Mouse (Mus musculus) cerebellum, postnatal 14 days (tissue): ENCODE results near the gene Nod2.
"Not testable (repeated sequence)": the region's sequence is repeated elsewhere in the genome, so short reads cannot be mapped to it uniquely, and the experiment has no call there.

Experiments used
- DNase-seq, 2 experiments: peaks; one replicate each; pipeline ENCODE4 v3.0.0; 2021; ENCODE audit warnings: mixed read lengths in 2 of 2

Gene Nod2

DNA sequence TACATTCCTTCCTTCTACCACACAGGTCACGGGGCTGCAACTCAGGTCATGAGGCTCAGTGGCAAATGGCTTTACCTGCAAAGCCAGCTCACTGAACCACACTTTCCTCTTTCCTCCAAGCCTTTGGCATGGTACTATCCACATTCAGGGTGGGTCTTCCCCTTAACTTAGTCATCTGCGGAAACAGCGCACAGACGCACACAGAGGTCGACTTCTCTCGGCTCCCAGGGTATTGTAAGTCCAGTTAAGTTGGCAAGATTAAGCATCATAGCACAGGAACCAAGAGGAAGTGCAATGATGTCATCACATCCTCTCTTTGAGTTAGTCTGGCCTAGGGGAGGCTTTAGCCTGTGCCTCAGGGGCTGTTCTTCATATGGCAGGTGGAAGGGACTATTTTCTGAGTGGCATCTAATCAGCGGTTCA, 13.8 kb upstream of the Nod2 start:
- no peak for DNase-seq

DNA sequence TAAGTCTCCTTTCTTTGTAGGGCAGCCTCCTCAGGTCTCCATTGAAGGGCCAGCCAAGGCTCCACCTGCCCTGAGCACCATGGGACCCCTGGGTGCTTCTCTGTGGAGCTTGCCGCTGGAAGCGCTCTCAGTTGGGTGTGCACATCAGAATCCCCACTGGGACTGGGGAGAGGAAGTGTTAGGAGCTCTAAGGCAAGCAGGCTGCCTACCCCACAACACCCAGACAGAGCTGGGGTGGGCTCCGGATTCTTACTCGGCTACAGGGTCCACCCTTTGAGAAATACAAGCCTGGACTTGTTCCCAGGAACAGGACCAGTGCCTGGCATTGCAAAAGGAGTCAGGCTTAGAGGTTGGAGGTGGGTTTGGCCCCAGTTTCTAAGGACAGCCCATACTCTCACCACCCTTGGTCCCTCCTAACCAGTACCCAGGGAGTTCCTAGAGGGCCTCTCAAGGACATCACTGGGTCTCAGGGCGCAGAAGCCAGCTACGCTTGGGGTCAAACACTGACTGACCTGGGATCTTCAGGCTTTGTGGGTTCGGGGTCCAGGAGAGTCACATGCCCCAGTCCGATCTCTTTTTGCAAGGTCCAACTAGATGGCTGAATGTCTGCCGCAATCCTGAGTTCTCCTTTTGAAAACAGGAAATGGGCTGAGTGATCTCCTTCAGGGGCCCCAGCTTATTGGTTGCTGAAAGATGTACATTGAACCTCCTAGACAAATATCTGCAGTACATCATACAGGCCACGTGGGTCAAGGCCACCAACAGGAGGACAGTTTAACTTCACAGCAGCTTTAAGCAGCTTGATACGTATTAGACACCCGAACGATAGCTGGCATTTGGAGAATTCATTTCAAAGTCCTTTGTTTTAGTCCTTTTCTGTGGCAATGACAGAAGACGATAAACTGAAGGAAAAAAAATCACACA, 11.4 kb upstream of the Nod2 start, which contains the start of gene Snx20:
Snx20 (minus strand) TSS at position 655 of the 924 bp plus-strand sequence.
- no peak for DNase-seq

DNA sequence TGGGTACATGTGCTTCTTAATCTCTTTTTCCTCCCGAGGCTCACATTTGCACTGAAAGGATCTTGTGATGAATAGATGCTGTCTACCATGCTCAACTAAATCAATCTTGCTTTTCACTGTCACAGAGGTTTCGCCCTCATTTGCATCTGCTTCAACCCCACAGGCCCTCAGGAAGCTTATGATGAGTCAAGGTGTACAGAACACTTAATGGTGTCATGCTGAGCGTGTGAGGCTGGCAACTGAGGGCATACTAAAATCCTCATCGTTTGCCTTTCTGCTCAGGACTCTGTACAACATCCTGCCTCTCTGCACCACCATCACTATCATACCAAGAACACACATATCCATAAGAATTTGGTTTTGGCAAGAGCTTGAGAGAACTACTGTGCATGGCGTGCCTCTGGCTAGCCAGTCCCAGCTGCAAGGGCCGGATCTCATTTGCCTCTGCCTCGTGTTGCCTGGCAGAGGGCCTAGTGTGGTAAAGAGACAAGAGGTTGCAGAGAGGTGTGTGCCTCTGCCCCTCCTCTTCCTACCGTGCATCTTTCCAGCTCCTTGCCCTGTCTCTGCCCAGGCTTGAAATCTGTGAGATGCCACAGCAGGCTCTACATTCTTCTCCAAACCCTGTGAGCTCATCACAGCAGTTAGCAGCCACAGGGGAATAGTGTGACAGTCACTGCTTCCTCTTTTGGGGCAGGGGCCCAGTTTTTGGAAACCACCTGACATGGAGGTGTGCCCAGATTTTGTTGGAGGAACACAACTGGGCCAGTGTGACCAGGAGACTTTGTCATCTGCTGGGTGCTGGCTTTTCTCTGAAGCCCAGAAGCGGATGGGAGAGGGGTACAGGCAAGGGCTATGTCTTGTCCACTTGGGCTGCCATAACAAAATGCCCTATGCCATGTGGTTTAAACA, 9.8 kb upstream of the Nod2 start:
- no peak for DNase-seq

DNA sequence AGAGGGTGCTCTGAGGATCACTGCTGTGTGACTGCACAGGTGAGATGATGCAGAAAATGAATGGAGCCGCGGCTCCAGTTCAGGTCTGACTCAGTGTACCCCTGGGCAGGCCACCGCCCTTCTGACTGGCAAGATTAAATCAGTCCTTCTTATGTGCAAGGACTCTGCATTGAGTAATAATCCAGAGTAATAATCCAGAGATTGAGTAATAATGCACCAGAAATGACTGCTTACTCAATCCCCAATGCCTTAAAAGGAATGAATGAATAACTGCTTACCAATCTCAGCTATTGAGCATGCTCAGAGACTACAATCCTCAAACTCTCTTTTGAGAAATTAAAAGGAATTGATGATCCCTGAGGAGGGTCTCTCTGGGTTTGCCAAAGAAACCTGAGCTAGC, 8.2 kb upstream of the Nod2 start:
- DNase-seq: no peak

DNA sequence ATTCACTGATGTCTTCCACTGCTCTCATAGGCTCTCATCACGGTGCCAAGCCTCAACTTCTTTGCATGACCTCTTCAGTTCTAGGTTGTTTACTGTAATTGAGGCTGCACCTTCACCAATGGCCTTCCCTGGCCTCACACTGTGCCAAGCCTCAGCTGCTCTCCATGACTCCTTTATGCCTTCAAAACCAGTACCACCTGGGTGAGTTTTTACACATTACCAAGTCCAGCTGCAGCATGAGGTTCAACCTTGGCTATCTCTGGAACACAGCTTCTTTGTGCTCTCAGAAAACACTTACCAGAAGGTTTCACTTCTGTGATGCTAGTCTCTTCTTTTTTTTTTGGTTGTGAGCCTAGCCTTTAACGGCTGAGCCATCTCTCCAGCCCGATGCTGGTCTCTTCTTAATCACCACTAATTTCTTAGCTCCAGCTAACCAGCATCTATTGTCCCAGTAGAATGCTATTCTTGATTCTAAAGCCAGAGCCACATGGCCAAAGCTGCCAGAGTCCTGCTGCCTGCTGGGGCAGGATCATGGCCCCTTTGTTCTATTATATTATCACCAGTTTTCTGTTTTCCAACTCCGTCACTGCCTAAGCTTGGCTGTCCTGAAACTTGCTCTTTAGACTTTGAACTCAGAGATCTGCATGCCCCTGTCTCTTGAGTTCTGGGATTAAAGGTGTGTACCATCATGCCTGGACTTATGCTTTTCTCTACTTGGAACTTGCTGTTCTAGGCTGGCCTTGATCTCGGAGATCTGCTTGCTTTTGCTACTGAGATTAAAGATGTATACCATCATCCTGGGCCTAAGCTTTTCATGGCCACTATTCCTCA, 4.2 kb upstream of the Nod2 start:
- no peak for DNase-seq

DNA sequence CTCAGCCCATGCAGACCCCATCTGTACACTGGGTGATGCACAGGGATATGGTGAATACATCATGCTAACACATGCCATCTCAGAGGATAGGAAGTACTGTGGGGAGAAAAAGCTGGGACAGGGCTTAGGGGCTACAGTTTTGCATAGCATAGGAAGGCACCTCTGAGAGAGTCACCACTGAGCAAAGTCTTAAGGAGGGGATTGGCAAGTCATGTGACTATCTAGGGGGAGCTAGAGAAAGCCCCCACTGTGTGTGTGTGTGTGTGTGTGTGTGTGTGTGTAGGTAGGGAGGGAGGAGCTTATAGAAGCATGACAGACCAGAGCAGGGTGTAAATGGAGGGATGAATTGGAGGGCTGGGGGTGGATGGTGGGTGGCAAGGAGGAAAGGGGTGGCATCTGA, 1.2 kb downstream of the Nod2 start:
- DNase-seq: no peak

DNA sequence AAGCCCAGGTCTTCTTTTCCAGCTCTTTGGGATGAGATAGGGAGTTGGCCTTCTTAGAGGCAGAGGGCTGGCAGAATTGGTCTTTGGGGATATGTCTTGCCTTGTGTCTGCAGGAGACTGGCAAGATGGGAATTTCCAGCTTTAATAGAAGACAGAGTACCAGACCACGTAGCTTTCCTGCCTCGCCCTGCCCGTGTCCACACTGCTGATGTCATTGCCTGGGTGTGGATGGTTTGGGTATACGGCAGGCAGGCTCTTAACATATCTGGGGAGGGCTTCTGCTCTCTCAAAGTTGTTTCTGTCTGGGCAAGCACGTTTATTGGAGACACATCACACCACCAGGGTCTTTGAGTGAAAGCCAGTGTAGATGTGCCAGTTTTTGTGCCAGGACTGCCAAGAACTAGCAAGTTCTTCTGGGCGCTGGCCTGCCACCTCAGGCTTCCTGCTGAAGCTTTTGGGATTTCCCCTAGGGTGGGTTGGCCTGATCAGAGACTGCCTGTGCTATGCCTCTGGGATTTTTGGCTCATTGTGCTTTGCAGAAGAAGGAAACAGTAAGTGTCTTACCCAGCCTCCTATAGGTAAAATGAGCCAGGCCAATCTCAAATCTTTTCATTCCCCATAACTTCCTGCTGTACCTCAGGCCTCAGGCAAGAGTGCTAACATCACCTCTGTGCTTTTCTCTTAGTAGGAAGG, 3.0 kb downstream of the Nod2 start:
- no peak for DNase-seq

DNA sequence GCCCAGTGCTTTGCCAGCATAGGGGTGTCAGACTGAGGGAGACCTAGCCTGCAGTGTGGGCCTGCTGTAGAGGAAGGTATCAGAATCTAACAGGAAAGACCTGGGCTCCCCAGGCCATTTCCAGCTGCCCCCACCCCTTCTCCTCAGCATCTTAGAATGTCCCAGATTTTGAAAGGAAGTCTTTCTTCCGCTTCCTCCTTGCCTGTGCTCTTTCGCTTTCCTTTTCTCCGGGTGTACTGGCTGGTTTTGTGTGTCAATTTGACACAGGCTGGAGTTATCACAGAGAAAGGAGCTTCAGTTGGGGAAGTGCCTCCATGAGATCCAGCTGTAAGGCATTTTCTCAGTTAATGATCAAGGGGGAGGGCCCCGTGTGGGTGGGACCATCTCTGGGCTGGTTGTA, 4.0 kb downstream of the Nod2 start:
- DNase-seq: not testable (repeated sequence)

DNA sequence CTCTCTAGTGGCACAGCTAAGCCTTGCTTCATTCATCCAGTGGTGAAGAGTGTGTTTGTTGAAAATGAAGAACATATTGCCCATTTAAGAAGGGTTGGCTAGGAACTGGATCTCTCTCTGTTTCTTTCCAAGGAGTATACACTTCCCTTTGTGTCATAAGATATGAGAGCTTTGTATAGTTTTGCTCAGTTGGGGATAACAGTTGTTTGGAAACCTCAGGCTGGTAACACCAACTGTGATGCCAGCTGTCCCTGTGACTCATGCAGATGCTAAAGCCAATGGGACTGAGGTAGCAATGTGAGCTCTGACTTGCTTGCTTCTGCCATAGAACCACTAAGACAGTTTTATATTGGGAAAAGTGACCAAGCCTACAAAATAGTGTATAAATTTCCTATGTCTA, 8.2 kb downstream of the Nod2 start:
- DNase-seq: no peak

DNA sequence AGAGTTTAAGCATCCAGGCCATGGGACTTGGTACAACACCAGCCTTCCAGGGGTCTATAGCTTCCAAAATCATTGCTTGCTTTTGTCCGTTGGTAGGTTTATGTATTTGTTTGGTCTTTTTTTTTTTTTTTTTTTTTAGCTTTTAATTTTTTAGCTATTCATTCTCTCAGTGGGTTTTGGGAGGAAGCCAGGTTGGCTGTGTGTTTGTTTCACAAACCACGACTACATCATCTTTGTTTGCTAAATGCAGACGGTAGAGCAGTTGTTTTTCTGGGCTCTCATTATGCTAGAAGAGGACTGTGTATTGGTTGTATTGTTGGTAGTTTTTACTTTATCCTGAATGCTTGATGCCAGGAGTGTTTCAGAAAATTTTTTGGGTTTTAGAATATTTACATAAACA, 12.8 kb downstream of the Nod2 start:
- DNase-seq: no peak

DNA sequence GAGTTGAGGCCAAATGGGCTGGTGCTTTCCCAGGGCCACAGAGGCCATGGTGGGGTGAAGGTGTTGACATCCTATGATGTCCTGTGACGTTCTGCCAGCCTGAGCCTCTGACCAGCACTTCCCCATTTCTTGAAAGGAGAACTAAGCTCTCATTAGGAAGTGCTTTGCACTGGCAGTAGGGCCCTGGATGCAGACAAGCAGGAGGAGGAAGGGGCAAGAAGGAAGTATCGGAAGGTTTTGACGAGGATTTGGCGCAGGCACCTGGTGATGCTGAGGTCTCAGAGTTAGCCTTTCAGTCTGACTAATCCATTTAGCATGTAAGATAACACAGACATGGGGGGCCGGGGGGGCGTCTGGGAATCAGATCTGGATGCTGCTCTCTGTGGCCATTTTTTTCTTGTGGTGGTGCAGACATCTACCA, 15.3 kb downstream of the Nod2 start:
- DNase-seq: no peak

DNA sequence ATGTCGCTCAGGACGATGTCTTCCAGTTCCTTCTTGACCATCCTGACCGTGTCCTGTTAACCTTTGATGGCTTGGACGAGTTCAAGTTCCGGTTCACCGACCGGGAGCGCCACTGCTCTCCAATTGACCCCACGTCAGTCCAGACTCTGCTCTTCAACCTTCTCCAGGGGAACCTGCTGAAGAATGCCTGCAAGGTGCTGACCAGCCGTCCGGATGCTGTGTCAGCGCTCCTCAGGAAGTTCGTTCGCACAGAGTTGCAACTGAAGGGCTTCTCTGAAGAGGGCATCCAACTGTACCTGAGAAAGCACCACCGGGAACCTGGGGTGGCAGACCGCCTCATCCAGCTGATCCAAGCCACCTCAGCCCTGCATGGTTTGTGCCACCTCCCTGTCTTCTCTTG, 17.0 kb downstream of the Nod2 start:
- DNase-seq: no peak

DNA sequence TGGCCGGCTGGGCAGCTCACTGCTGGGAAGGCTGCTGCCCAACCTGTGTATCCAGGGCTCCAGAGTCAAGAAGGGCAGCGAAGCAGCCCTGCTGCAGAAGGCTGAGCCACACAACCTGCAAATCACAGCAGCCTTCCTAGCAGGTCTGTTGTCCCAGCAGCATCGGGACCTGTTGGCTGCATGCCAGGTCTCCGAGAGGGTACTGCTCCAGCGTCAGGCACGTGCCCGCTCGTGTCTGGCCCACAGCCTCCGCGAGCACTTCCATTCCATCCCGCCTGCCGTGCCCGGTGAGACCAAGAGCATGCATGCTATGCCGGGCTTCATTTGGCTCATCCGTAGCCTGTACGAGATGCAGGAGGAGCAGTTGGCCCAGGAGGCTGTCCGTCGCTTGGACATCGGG, 17.8 kb downstream of the Nod2 start:
- DNase-seq: peak; percentile 79 to 83

DNA sequence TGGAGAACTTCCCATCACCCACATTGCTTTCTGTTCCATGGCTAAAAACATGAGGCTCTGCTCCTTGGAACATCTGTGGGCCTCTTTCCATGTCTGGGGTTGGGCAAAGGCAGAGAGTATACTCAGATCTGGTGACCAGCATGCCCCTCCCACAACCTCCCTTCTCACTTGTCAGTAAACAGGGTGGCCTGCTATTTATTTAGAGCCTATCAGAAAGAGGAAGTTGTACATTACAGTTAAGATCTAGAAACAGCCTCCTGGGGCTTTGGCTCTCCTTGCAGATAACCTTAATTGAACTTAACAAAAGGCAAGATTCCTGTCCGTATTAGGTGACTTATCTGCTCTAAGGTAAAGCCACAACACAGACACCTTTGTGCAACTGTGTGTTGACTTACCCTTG, 19.3 kb downstream of the Nod2 start:
- no peak for DNase-seq

DNA sequence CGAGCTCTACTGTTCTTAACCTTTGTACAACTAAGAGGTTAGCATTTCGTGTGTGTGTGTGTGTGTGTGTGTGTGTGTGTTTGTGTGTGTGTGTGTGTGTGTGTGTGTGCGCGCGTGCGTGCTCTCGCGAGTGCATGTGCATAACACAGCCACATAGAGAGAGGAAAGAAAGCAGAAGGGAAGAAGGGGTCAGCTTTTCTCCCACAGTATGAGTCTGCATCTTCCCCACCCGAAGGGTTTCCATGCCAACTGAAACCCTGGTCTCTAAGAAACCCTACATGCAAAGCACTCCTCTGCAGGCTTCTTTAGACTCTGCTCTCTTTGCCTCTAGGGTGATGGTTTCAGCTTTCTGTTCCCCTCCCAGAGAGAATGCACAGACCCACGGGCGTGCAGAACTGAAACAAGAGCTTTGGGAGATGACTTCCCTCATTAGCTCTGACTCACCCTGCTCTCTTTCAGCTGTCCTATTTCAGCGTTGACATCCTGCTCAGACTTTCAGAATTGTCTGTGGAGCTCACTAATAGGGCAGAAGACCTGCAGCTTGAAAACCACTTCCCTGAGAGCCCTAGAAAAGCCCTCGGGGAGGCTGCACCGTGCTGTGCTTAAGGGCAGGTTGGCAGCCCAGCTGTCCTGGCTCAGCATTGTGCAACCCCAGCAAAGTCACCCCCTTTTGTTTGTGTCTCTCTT, 21.4 kb downstream of the Nod2 start:
- no peak for DNase-seq

DNA sequence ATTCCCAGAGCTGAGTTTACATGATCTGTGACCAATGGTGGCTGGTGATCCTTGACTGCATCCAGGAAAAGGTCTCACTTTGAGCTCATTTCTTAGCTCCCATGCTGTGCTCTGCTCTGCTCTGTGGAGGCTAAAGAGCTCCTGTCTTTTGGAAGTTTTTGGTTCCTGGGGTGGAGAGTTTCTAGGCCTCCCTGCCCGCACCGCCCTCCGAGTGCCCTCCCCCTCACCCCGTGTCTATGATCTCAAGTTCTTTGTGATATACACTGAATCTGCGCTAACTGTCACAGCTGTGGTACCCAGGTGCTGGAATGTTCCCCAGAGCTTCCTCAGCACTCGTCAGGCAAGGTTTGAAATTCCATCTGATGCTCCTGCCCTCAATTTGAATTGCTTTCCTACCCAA, 23.7 kb downstream of the Nod2 start:
- no peak for DNase-seq

DNA sequence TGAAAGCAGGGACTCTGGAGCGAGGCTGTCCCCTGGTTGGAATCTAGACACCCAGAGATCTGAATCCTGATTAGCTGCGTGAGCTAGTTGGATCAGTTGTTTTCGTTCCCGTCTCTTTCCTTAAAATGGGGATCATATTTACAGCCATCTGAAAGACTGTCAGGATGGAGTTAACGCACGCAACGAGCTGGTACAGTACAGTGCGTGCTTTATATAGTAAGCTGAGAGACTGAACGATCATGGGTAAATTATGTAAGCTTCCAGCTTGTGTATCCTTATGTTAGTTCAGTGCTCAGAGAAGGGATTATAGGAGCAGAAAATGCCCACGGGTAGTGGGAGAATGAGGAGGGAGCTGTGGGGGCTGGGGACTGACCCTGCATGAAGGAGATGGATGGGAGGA, 24.5 kb downstream of the Nod2 start:
- DNase-seq: no peak

DNA sequence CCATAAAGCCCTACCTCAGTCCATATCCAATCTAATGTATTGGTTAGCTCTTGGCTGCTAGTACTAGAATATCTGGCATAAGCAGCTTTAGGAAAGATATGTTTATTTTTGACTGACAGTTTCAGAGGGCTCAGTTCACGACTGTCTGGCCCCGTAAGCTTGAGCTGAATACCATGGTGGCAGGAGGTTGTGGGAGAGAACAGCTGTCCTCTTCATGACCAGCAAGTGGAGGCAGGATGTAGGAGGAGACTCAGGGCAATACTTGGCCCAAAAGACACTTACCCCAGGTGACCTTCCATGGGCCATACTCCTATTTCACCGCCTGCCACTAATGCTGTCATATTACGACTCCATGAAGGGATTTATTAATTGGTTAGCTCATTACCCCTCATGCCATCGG, 26.7 kb downstream of the Nod2 start:
- DNase-seq: no peak

DNA sequence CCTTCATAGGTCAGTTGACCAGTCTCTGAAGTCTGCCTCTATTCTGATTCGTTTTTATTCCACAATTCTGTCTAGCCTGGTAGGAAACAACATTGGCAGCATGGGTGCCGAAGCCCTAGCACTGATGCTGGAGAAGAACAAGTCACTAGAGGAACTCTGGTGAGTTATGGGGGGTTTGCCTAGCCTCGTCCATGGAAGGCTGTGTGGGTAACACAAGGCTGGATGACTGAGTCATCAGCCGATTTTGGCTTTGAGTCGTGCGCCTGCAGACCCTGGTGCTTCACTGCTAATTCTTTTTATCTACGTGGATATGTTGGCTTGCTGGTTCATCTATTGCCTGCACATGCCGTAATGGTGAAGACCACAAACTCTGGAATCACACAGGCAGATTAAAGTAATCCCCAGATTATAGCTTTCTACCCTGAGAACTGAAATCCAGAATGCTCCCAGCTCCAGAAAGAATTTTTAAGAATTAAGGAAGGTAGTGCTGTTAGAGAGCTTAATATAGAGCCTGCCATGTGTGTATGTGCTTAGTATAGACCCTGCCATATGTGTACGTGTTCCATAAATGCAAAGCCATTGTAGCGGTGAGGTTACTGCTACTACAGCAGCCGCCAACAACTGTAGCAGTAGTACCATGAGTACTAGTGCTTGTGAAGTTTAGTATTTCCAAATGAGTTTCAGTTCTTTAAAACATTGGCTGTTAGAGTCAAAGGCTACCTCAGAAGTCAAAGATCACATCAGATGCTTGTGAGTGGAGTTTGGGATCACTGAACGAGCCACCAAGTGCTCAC, 28.5 kb downstream of the Nod2 start:
- no peak for DNase-seq

DNA sequence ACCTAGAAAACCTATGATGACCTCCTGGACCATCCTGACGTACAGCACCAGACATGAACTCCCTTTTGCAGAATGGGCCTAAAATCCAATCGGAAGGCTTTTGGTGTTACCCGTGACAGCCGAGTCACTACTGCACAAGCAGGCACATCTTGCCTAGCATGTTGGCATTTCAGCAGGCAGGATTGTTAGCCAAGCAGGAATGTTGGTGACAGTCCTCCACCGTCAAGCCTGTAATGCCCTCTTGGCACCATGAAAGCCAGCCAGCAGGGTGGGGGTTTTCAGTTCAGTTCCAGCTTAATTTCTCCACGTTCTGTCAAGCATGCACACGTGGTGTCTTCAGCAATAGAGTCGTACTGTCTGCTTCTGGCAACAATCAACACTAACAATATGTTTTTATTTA, 30.0 kb downstream of the Nod2 start:
- peak; percentile 55 to 63 for DNase-seq

DNA sequence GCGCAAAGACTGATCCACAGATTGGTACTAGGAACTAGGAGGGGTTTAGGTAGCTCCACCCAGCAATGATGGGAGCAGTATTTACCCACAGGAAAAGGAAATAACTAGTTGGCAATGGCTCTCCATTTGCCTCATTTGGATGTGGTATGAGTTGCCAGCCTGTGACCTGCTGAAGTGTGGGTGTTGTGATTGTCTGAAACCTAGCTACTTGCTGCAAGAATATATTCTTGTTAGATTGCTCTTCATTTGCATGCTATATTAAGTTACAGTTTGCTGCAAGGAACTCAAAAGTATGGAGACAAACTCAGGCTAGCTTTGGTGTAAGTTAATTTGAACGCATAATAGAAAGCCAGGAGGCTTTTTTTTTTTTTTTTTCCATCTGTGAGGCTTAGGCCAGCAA, 33.5 kb downstream of the Nod2 start:
- DNase-seq: no peak
